Mouse (Mus musculus): ENCODE measurements around the gene Rpl38. TPM values are rescaled to one million over a fixed set of nuclear protein-coding genes. Genes with fewer than 3 reads are reported as not detected.

The Rpl38 gene
- total RNA-seq (2021): 100 to 1,000 TPM; 432 to 556 TPM
- long read RNA-seq, experiment 1, transcript Rpl38-203 (4 exons, 457 nt): minor isoform, 11 of 572 reads
- long read RNA-seq, experiment 1, transcript Rpl38-201 (5 exons, 364 nt): minor isoform, 165 of 572 reads
- long read RNA-seq, experiment 1, transcript Rpl38-202 (5 exons, 345 nt): minor isoform, 7 of 572 reads
- long read RNA-seq, experiment 1, transcript Rpl38-204 (5 exons, 371 nt): major isoform, 385 of 572 reads
- long read RNA-seq, experiment 1, partial matches to known transcripts: 4 of 572 reads
- long read RNA-seq, experiment 1, other reads (novel, unspliced or antisense): 0 of 572 reads
- long read RNA-seq, experiment 2, transcript Rpl38-203 (4 exons, 457 nt): minor isoform, 11 of 684 reads
- long read RNA-seq, experiment 2, transcript Rpl38-201 (5 exons, 364 nt): minor isoform, 155 of 684 reads
- long read RNA-seq, experiment 2, transcript Rpl38-202 (5 exons, 345 nt): minor isoform, 9 of 684 reads
- long read RNA-seq, experiment 2, transcript Rpl38-204 (5 exons, 371 nt): major isoform, 501 of 684 reads
- long read RNA-seq, experiment 2, partial matches to known transcripts: 5 of 684 reads
- long read RNA-seq, experiment 2, other reads (novel, unspliced or antisense): 3 of 684 reads

- peak; percentile 83 to 89 for DNase-seq
- intact Hi-C loops (cut with DNase I): no loop called here
Observed at GRCm38 (mm10) chr11:114668301-114668710, at the start of gene Rpl38. TSS of gene Rpl38 (plus strand) at chr11:114668524.

- DNase-seq: no peak
- intact Hi-C loops (cut with DNase I): no loop called here
Observed at GRCm38 (mm10) chr11:114618697-114619417, 49.5 kb upstream of the Rpl38 start.

GRCm38 (mm10) chr11:114626071-114626690, 42.1 kb upstream of the Rpl38 start:
- no peak for DNase-seq
- intact Hi-C loops (cut with DNase I): no loop called here

GRCm38 (mm10) chr11:114627036-114627435, 41.3 kb upstream of the Rpl38 start:
- no peak for DNase-seq
- intact Hi-C loops (cut with DNase I): no loop called here

GRCm38 (mm10) chr11:114628032-114628431, 40.3 kb upstream of the Rpl38 start:
- DNase-seq: no peak
- intact Hi-C loops (cut with DNase I): no loop called here

- DNase-seq: no peak
- intact Hi-C loops (cut with DNase I): no loop called here
Observed at GRCm38 (mm10) chr11:114630044-114630443, 38.3 kb upstream of the Rpl38 start.

GRCm38 (mm10) chr11:114632266-114632665, 36.1 kb upstream of the Rpl38 start:
- no peak for DNase-seq
- intact Hi-C loops (cut with DNase I): no loop called here

- peak; percentile 46 to 64 for DNase-seq
- intact Hi-C loops (cut with DNase I): loop anchor here (2.0 to 5.0 kb wide), 3 partner anchors 114 to 771 kb away; no protein-coding TSS in a partner anchor
Observed at GRCm38 (mm10) chr11:114636292-114636691, 32.0 kb upstream of the Rpl38 start.

- no peak for DNase-seq
- intact Hi-C loops (cut with DNase I): loop anchor here (2.0 to 5.0 kb wide), 3 partner anchors 115 to 772 kb away; no protein-coding TSS in a partner anchor
Observed at GRCm38 (mm10) chr11:114636727-114637505, 31.4 kb upstream of the Rpl38 start.

- intact Hi-C loops (cut with DNase I): loop anchor here (5.0 kb wide), 2 partner anchors 116 to 161 kb away; no protein-coding TSS in a partner anchor
- DNase-seq: no peak
Observed at GRCm38 (mm10) chr11:114638647-114639290, 29.6 kb upstream of the Rpl38 start.

- intact Hi-C loops (cut with DNase I): loop anchor here (5.0 kb wide), 2 partner anchors 117 to 162 kb away; no protein-coding TSS in a partner anchor
- DNase-seq: no peak
Observed at GRCm38 (mm10) chr11:114639681-114640103, 28.6 kb upstream of the Rpl38 start.

GRCm38 (mm10) chr11:114640658-114641057, 27.7 kb upstream of the Rpl38 start:
- DNase-seq: no peak
- intact Hi-C loops (cut with DNase I): no loop called here

GRCm38 (mm10) chr11:114641136-114641535, 27.2 kb upstream of the Rpl38 start:
- DNase-seq: no peak
- intact Hi-C loops (cut with DNase I): no loop called here

- DNase-seq: no peak
- intact Hi-C loops (cut with DNase I): no loop called here
Observed at GRCm38 (mm10) chr11:114642184-114642583, 26.1 kb upstream of the Rpl38 start.

- DNase-seq: no peak
- intact Hi-C loops (cut with DNase I): no loop called here
Observed at GRCm38 (mm10) chr11:114642926-114643325, 25.4 kb upstream of the Rpl38 start.

GRCm38 (mm10) chr11:114644122-114644521, 24.2 kb upstream of the Rpl38 start:
- intact Hi-C loops (cut with DNase I): no loop called here
- DNase-seq: no peak

GRCm38 (mm10) chr11:114649510-114649909, 18.8 kb upstream of the Rpl38 start:
- intact Hi-C loops (cut with DNase I): no loop called here
- no peak for DNase-seq

GRCm38 (mm10) chr11:114652531-114652930, 15.8 kb upstream of the Rpl38 start:
- DNase-seq: no peak

GRCm38 (mm10) chr11:114653664-114654063, 14.7 kb upstream of the Rpl38 start:
- DNase-seq: no peak
- intact Hi-C loops (cut with DNase I): no loop called here

More at GRCm38 (mm10) chr11:114652531-114652930, 15.8 kb upstream of the Rpl38 start:
- intact Hi-C loops (cut with DNase I): no loop called here

Measured in gastrocnemius, postnatal 36 days (tissue).